Mouse (Mus musculus): ENCODE measurements around the gene Gm7849. TPM values are rescaled to one million over a fixed set of nuclear protein-coding genes. Genes with fewer than 3 reads are reported as not detected.
"Not testable (repeated sequence)": the region's sequence is repeated elsewhere in the genome, so short reads cannot be mapped to it uniquely, and the experiment has no call there.

Gm7849 gene
- polyA plus RNA-seq (2014; fragmentation: Nextera tagmentation; extraction: Ambion mirVana), result not detected in 2 replicates

- not testable (repeated sequence) for H3K27ac ChIP-seq (ENCODE audit: low read depth, low read length); ATAC-seq (replicated peaks; ENCODE audit: low FRiP score); H3K4me3 ChIP-seq (ENCODE audit: low read depth, low read length); H3K36me3 ChIP-seq (ENCODE audit: control insufficient read depth, insufficient read depth, low read length); H3K9me3 ChIP-seq (ENCODE audit: control insufficient read depth, low read length); H3K4me1 ChIP-seq (replicated peaks; ENCODE audit: control insufficient read depth, insufficient read depth, low read length); H3K27me3 ChIP-seq (ENCODE audit: control insufficient read depth, insufficient read depth, low read length); H3K4me2 ChIP-seq (ENCODE audit: low read depth, low read length, severe bottlenecking); DNase-seq (ENCODE audit: low spot score); H3K9ac ChIP-seq (ENCODE audit: low read length)
- WGBS, result no CpG with 5 or more reads among the region's 1 CpGs
These were observed at the start of gene Gm7849 for GRCm38 (mm10) chr8:21456460-21456859. TSS of gene Gm7849 (minus strand) at chr8:21456560.

GRCm38 (mm10) chr8:21427111-21427510 is 29.2 kb downstream of the Gm7849 start, which contains the start of gene Defa36:
TSS of gene Defa36 (plus strand) at chr8:21427411.
- not testable (repeated sequence) for H3K36me3 ChIP-seq (ENCODE audit: control insufficient read depth, insufficient read depth, low read length); H3K4me2 ChIP-seq (ENCODE audit: low read depth, low read length, severe bottlenecking); DNase-seq (ENCODE audit: low spot score); H3K27me3 ChIP-seq (ENCODE audit: control insufficient read depth, insufficient read depth, low read length); ATAC-seq (replicated peaks; ENCODE audit: low FRiP score); H3K4me3 ChIP-seq (ENCODE audit: low read depth, low read length); H3K9me3 ChIP-seq (ENCODE audit: control insufficient read depth, low read length); H3K9ac ChIP-seq (ENCODE audit: low read length); H3K27ac ChIP-seq (ENCODE audit: low read depth, low read length); H3K4me1 ChIP-seq (replicated peaks; ENCODE audit: control insufficient read depth, insufficient read depth, low read length)
- no CpG with 5 or more reads among the region's 1 CpGs for WGBS

Other genes starting within 250 kb of the Gm7849 start
- not detected in 2 replicates for gene Gm15292, start 206.8 kb downstream of the Gm7849 start, polyA plus RNA-seq (2014; fragmentation: Nextera tagmentation; extraction: Ambion mirVana)
- not detected in 2 replicates for gene Defa27, start 141.0 kb downstream of the Gm7849 start, polyA plus RNA-seq (2014; fragmentation: Nextera tagmentation; extraction: Ambion mirVana)
- not detected in 2 replicates for gene Defa29, start 129.5 kb downstream of the Gm7849 start, polyA plus RNA-seq (2014; fragmentation: Nextera tagmentation; extraction: Ambion mirVana)
- not detected in 2 replicates for gene Defa2, start 78.0 kb downstream of the Gm7849 start, polyA plus RNA-seq (2014; fragmentation: Nextera tagmentation; extraction: Ambion mirVana)
- not detected in 2 replicates for gene Defa33, start 64.7 kb downstream of the Gm7849 start, polyA plus RNA-seq (2014; fragmentation: Nextera tagmentation; extraction: Ambion mirVana)
- not detected in 2 replicates for gene Defa36, start 29.1 kb downstream of the Gm7849 start, polyA plus RNA-seq (2014; fragmentation: Nextera tagmentation; extraction: Ambion mirVana)
- gene Defa20, start 52.7 kb upstream of the Gm7849 start, polyA plus RNA-seq (2014; fragmentation: Nextera tagmentation; extraction: Ambion mirVana), result not detected in 2 replicates
- gene Defa32, start 72.5 kb upstream of the Gm7849 start, polyA plus RNA-seq (2014; fragmentation: Nextera tagmentation; extraction: Ambion mirVana), result not detected in 2 replicates
- not detected in 2 replicates for gene Defa37, start 108.8 kb upstream of the Gm7849 start, polyA plus RNA-seq (2014; fragmentation: Nextera tagmentation; extraction: Ambion mirVana)
- not detected in 2 replicates for gene Defa28, start 126.4 kb upstream of the Gm7849 start, polyA plus RNA-seq (2014; fragmentation: Nextera tagmentation; extraction: Ambion mirVana)
- gene Gm7861, start 137.9 kb upstream of the Gm7849 start, polyA plus RNA-seq (2014; fragmentation: Nextera tagmentation; extraction: Ambion mirVana), result not detected in 2 replicates
- gene Defa26, start 161.6 kb upstream of the Gm7849 start, polyA plus RNA-seq (2014; fragmentation: Nextera tagmentation; extraction: Ambion mirVana), result not detected in 2 replicates
- gene Defa17, start 199.2 kb upstream of the Gm7849 start, polyA plus RNA-seq (2014; fragmentation: Nextera tagmentation; extraction: Ambion mirVana), result not detected in 2 replicates
- not detected in 2 replicates for gene Defa34, start 209.2 kb upstream of the Gm7849 start, polyA plus RNA-seq (2014; fragmentation: Nextera tagmentation; extraction: Ambion mirVana)
- gene AY761184, start 247.1 kb upstream of the Gm7849 start, polyA plus RNA-seq (2014; fragmentation: Nextera tagmentation; extraction: Ambion mirVana), result not detected in 2 replicates

Data from forebrain, embryonic 11.5 days (tissue).